Mouse (Mus musculus): ENCODE results near the gene Syna. TPM values are rescaled to one million over a fixed set of nuclear protein-coding genes. Genes with fewer than 3 reads are reported as not detected.

Gene Syna
- total RNA-seq, 2 experiments from 2014 or later = 3.1 to 5.1 TPM

DNA sequence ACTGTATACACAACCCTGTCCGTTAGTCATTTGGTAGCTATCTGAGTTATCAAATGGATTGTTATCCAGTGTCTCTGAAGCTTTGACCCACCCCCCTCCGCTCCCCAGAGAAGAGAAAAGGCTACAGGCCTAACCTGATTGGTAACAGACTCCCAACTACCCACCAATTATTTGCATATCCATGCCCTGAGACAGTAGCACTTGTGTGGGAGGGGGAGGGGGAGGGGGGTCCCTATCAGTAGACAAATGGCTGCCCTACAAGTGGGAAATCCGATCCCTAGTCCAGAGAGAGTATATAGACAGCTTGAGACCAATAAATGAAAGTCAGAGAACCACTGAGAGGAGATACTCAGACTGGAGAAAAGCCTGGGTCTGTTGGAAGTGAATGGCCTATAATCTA lies 8.1 kb upstream of the Syna start:
- no peak for DNase-seq (ENCODE audit: low spot score in 2 of 2)

DNA sequence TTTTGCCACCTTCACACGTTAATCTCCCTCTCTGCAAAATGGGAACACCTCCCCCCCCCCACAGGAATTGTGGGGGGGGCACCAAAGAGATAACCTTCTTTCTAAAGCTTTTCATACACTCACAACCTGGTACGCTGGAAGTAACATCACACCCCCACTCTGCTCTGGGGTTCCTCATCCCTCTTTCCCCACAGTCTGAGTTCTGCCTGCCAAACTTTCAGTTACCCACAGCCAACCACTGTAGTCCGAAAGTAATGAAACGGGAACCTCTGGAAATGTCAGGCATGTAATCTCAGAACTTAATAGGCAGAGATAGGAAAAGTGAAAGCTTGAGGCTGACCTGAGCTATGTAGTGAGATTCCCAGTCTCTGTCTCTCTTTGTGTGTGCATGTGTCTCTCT lies 7.5 kb upstream of the Syna start:
- DNase-seq (ENCODE audit: low spot score in 2 of 2) = no peak

- DNase-seq (ENCODE audit: low spot score in 2 of 2) = no peak
Observed at GRCm38 (mm10) chr5:134565696-134566095, 5.7 kb upstream of the Syna start.

DNA sequence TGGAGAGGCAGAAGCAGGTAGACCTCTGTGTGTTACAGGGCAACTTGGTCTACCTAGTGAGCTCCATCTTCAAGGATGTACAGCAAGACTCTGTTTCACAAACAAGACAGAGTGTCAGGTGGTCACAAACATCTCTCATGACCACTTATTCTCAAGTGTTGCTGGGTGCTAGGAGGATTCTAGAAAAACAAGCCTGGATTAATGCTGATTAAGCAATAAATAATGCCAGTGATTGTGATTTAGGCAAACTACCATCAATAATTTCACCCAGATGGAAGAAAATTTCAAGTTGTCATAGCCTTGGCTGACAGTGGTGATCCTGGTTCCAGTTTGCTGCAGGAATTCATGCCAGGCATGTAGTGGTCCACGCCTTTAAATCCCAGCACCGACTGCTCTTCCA lies 4.3 kb upstream of the Syna start:
- no peak for DNase-seq (ENCODE audit: low spot score in 2 of 2)

DNA sequence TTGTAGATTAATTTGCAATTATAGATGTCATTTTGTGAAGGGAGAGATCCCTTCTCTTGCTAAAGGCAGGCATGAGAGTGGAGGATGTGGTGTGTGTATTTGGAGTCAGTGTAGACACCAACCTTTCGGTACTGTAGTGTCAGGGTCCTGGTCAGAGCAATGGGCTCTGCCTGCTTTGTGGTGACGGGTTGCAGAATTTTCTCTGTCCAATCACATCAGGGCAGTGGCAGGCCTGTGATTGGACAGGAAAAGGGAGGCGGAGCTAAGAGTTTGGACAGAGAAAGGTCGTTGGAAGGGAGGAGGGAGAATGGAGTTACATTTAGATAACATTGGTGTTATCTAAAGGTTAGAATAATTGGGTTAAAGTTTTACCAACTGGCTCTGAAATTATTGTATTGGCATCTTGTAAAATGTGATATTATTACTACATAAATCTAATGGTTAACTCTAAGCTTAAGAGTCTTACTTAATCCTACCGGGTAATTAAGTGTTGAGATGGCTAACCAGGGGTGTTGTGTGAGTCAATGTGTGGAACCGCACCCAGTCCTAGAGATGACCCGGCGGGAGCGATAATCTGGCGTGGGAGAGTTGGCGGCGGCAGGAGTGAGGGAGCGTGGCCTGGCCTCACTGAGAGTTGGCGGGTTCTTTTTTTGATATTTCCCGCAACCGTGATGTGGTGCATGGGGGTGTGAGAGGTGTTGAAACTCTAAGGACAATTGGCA lies 640 bp upstream of the Syna start:
- DNase-seq (ENCODE audit: low spot score in 2 of 2) = no peak

DNA sequence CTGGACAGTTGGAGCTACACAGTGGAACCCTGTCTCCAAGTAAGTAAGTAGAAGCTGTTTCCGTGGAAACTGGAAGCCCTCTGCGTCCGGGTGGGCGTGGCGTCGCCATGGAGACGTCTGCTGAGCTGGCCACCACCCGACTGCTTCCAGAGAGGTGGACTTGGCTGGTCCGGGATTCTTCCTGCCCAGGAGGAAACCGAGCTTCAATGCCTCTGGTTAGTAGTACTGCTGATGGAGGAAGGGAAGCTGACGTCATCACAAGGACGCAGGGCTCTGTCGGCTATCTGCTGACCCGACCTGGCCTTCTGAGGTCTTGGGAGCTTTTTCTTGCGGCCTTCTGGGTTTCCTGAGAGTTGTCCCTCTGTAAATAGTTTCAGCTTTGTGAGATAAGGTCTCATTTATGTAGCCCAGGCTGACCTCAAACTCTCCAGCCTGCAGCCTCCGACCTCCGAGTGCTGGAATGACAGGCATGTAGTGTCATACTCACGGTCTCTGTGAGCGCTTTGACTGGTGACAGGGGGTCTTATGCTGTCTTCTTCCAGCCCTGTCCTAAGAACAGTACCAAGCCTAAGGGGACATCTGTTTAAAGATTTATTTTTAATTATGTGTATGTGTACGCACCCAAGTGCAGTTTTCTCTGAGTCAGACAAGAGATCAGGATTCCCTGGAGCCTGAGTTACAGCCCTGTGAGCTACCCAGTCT lies 4.4 kb downstream of the Syna start:
- peak; percentile 66 to 77 for DNase-seq (ENCODE audit: low spot score in 2 of 2)

DNA sequence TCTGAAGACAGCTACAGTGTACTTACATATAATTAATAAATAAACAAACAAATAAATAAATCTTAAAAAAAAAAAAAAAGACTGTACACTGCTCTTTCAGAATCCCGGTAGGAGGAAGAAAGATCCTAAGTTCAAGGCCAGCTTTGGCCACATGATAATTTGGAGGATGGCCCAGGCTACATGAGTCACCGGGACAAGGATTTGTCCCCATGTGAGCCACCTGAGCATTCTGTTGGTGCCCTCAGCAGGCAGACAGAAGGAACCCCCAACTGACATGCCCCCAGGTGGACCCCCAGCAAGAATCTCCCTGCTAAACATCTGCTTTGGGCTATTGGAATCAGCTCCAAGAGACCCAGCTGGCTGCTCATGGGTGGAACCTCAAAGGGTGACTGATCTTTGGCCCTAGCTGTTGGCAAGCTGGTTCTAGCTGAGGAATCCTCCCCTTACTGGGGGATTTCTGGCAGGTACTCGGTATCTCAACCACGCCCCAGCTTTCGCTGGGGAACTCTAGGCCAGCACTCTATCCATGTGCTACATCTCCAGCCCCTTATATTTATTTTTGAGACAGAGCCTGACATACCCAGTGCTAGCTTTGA lies 5.9 kb downstream of the Syna start:
- no peak for DNase-seq (ENCODE audit: low spot score in 2 of 2)

DNA sequence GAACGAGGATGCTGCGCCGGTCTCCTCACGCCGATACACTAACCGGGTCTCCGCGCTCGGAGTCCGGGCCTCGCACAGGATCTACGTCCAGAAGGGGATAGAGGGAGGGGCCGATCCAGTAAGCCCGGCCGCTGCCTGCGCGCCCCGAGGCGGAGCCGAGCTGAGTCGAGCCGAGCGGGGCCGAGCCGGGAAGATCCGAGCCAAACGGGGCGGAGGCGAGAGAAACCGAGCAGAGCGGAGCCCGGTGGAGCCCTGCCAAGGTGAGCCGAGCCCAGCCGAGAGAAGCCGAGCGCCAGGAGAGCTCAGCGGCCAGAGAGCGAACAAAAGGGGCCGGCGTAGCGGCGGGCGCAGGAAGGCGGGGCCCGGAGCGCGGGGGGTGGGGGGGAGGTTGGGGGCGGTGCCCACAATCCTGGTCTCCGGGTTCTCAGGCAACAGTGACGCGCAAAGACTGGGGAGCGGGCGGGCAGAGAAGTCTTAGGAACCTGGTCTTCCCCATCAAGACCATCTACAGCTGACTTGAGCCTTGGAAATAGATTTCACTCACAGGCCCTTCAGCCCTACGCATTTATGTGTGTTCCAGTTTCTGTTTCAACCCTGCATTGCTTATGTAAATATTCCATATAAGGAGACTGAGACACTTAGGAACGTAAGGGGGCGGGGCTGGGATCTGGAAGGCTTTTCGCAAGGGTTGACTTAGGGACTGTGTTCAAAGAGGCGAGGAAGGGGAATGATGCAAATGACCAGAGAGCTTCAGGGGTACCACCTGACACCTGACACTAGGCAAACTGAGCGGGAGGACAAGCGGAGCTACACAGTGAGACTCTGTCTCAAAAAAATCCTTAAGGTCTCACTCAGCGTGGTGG lies 7.6 kb downstream of the Syna start, which contains the start of gene Clip2:
Gene Clip2 (minus strand): TSS at position 325 of the 863 bp plus-strand sequence.
- DNase-seq (ENCODE audit: low spot score in 2 of 2) = peak; percentile 100

GRCm38 (mm10) chr5:134551233-134552109 lies 8.5 kb downstream of the Syna start:
- peak; percentile 67 to 75 for DNase-seq (ENCODE audit: low spot score in 2 of 2)

DNA sequence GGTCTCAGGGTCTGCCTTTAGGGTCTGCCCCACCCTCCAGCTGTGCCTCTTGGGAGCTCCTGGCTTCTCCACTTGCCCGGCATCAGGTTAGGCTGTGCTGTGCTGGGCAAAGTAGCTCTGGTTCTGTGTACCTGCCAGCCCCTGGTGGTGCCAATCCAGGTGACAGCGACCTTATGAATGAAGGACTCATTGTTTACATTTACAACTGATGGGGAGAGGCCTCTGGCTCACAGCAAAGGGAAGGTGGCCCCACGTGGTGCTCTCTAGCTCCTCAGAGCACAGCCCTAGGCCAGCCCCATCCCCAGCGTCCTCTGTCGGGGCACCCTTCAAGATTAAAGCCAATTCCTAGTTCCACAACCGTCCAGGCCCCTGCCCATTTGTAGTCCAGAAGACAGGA lies 9.1 kb downstream of the Syna start:
- DNase-seq (ENCODE audit: low spot score in 2 of 2) = no peak

GRCm38 (mm10) chr5:134549640-134550168 lies 10.3 kb downstream of the Syna start:
- DNase-seq (ENCODE audit: low spot score in 2 of 2) = peak in 1 of 2 experiments; percentile 10

DNA sequence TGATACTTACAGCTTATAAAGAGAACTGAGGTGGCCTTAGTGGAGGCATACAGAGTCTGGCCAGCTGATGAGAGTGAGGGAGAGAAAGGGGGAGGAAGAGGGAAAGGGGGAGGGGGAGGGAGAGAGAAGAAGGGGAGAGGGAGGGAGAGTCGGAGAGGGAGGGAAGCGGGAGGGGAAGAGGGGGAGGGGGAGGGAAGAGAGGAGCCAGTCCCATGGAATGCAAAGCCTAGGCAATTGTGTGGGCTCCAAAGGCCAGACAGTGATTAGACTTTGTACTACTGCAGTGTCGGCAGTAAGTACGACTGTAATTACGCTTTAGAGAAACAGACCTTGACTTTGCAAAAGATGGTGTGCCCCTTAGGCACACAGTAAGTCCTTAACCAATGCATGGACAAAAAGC lies 11.7 kb downstream of the Syna start:
- DNase-seq (ENCODE audit: low spot score in 2 of 2) = peak in 1 of 2 experiments; percentile 12

DNA sequence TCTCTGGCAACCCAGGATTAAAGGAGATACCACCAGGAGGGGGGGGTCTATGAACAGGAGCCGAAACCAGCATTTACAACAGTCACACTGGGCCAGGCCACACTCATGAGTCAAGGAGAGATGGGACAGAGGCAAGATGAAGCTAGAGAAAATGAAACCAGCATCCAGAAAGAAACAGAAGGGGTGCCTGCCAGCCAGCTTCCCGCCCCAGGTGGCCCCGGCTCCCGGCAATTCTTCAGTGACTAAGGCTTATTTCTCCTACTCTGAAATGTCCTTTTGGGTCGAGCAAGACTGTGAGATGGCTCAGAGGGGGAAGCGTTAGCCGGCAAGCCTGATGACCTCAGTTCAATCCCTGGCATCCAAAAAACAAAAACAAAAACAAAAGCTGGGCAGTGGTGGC lies 13.2 kb downstream of the Syna start:
- DNase-seq (ENCODE audit: low spot score in 2 of 2) = no peak

GRCm38 (mm10) chr5:134545242-134545629 lies 14.7 kb downstream of the Syna start:
- DNase-seq (ENCODE audit: low spot score in 2 of 2) = no peak

DNA sequence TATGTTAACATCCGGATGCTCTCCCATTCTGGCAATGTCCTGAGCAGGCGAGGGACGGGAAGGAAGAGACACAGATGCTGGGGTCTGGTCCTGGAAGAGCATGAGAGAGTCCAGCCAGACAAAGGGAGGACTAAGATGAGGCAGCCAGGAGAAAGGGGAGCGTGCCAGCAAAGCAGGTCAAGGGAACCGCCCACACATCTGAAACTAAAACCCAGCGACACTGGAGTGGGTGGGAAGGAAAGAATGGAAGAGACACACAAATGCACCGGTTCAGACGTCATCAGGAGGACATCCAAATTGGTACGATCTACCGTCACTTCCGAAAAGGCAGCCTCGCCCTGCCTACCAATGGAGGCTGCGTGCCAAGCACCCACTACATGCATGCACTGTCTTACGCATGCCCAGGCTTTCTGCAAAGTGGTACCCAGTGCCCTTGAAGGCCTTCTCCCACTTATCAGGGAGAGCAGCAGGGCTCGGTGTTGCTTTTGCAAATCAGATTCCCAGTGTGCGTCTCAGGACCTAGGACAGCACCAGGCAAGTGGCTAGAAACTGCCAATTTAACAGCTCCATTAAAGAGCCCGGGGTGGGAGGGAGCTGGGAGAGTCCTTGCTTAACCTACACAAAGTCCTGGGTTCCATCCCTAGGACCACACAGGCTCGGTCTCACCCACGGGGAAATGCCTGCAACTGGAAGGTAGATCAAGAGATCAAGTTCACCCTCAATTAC lies 15.3 kb downstream of the Syna start:
- no peak for DNase-seq (ENCODE audit: low spot score in 2 of 2)

GRCm38 (mm10) chr5:134541640-134542039 lies 18.3 kb downstream of the Syna start:
- no peak for DNase-seq (ENCODE audit: low spot score in 2 of 2)

DNA sequence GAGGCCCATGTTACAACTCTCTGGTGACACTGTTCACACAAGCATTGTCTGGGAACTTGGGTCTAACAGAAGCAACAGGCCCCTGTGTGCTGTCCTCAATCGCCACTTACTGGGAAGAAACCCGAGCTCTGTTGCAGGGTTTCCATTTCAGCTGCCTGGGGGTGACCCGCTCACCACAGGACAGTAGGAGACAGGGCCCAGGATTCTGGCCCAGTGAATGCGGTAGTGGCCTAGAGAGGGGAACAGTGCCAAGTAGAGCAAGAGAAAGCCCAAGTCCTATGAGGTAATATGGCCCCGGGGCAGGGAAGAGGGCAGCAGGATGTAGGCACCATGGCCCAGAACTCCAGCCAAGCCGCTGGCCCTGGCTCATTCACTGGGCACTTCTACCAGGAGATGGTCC lies 19.1 kb downstream of the Syna start:
- DNase-seq (ENCODE audit: low spot score in 2 of 2) = no peak

DNA sequence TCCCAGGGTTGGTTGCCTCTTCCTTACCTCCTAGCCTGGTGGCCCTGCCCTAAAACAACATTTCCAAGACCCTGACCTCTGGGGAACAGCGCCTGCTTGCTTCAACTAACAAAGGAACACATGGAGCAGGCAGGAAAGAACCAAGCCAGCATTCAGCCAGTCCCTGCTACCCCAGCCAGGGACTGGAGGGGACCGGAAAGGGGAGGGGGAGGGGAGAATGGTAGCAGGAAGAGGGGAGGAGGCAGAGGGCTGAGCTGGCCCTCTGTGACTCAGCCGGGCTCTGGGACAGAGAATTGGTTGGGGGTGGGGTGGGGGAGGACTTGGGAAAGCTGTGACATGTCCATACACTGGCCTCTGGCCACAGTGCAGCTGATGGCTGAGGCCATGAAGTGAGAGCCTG lies 20.1 kb downstream of the Syna start:
- peak in 1 of 2 experiments; percentile 53 for DNase-seq (ENCODE audit: low spot score in 2 of 2)

DNA sequence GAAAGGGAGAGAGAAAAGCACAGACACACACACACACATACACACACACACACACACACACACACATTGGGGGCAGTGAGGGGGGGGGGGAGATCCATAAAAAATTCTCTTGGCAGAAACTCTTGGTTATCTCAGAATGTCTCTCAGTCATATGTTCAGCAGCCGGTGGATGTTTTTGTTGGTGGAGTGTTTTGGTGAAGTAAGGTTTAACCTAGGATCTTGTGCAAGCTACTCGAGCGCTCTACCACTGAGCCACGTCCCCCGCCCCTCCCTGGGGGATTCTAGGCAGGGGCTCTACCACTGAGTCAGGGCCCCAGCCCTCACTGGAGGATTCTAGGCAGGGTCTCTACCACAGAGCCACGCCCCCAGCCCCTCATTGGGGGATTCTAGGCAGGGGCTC lies 23.9 kb downstream of the Syna start:
- no peak for DNase-seq (ENCODE audit: low spot score in 2 of 2)

- no peak for DNase-seq (ENCODE audit: low spot score in 2 of 2)
Observed at GRCm38 (mm10) chr5:134532417-134532816, 27.6 kb downstream of the Syna start.

Measured in layer of hippocampus, postnatal 10 days (tissue).